Mouse (Mus musculus) testis, adult 2 months (tissue): ENCODE measurements at regions not wholly inside any gene's neighbourhood (a gene's known extent, or its start where the extent isn't known, plus 50 kb on each side); places are given as distances from the start of the nearest gene placed in this dataset.

Experiments used
- H3K27ac ChIP-seq: fragments of 200-500 bp; 2 replicates; pipeline ENCODE4 v1.5.1; 2012; ENCODE audit warnings: low read depth, low read length; ENCODE audit not compliant: control insufficient read depth, insufficient read depth
- H3K27me3 ChIP-seq: fragments of 200-500 bp; 2 replicates; pipeline ENCODE4 v1.6.1; 2012; ENCODE audit warnings: mild to moderate bottlenecking, low read length, moderate library complexity; ENCODE audit not compliant: control insufficient read depth, insufficient read depth
- H3K36me3 ChIP-seq: fragments of 200-500 bp; 2 replicates; pipeline ENCODE4 v1.6.1; 2012; ENCODE audit warnings: mild to moderate bottlenecking, low read length; ENCODE audit not compliant: control insufficient read depth, insufficient read depth
- H3K4me1 ChIP-seq: fragments of 200-500 bp; 2 replicates; pipeline ENCODE4 v1.6.1; 2012; ENCODE audit warnings: low read length; ENCODE audit not compliant: control insufficient read depth, insufficient read depth
- H3K4me3 ChIP-seq: fragments of 200-500 bp; 2 replicates; pipeline ENCODE4 v1.5.1; 2012; ENCODE audit warnings: low read depth, mild to moderate bottlenecking, low read length, moderate library complexity, mixed read lengths; ENCODE audit not compliant: control insufficient read depth
- CTCF ChIP-seq: fragments of 200-500 bp; IDR thresholded peaks from 2 replicates; pipeline ENCODE4 v1.5.1; 2012; ENCODE audit warnings: low read depth, mild to moderate bottlenecking, inconsistent platforms, low read length, moderate library complexity; ENCODE audit not compliant: control insufficient read depth, insufficient read depth, insufficient replicate concordance
- POLR2A ChIP-seq: fragments of 200-500 bp; IDR thresholded peaks from 2 replicates; pipeline ENCODE4 v1.6.1; 2012; ENCODE audit warnings: low read depth, mild to moderate bottlenecking, inconsistent platforms, low read length, moderate library complexity; ENCODE audit not compliant: control insufficient read depth

GRCm38 (mm10) chr13:101863602-101864001 lies 95.6 kb upstream of the Pik3r1 start:
- no peak for TF ChIP-seq CTCF
- TF ChIP-seq POLR2A = no peak
- no peaks in the 10 kb centered on the region for H3K36me3 ChIP-seq
- H3K4me1 ChIP-seq = no peaks in the 10 kb centered on the region
- no peak overlapping the region for H3K4me3 ChIP-seq
- H3K27me3 ChIP-seq = no peaks in the 10 kb centered on the region
- H3K27ac ChIP-seq = no peak overlapping the region

- H3K4me1 ChIP-seq = no peaks in the 10 kb centered on the region
- no peaks in the 10 kb centered on the region for H3K27me3 ChIP-seq
- H3K36me3 ChIP-seq = no peaks in the 10 kb centered on the region
- TF ChIP-seq POLR2A (no peak), CTCF (no peak)
- no peak overlapping the region for H3K4me3 ChIP-seq
- no peak overlapping the region for H3K27ac ChIP-seq
These were observed 98.8 kb upstream of the Pik3r1 start for GRCm38 (mm10) chr13:101866843-101867242.

DNA sequence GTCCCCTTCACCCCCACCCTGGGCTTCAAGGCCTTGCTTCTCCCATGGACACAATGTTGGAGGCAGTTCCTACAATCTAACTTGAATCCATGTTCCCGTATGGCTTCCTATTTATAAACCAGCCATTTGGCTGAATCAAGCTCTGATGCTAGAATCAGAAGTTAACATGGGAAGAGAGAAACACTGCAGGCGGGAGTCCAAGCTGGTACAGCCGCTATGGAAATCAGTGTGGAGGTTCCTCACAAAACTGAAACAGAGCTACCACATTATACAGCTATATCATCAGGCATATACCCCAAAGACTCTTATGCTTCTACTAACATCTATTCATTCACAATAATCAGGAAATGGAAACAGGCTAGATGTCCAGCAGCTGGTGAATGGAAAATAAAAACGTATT lies 106.7 kb upstream of the Pik3r1 start:
- Histone ChIP-seq H3K4me1 (no peaks in the 10 kb centered on the region), H3K27me3 (no peaks in the 10 kb centered on the region), H3K27ac (no peak overlapping the region), H3K4me3 (no peak overlapping the region), H3K36me3 (no peaks in the 10 kb centered on the region)
- TF ChIP-seq CTCF (no peak), POLR2A (no peak)

DNA sequence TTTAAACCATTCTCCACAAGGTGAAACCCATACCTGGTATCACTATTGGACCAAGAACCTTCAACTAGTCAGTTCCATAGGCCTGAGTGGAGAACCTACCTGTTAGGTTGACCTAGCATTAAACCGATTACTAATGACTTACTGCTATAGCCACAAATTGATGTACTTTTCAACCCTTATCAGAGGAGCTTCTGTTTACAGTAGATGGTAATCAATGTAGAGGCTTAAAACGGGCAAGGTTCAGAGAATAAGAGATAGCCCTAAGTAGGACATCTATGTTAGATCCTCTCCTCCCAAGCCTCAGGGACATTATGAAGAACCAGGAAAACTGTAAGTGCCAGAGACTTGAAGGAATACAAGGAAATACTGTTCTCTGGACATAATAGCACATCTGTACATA lies 108.1 kb upstream of the Pik3r1 start:
- Histone ChIP-seq H3K27ac (no peak overlapping the region), H3K36me3 (no peaks in the 10 kb centered on the region), H3K4me1 (no peaks in the 10 kb centered on the region), H3K4me3 (no peak overlapping the region), H3K27me3 (no peaks in the 10 kb centered on the region)
- TF ChIP-seq POLR2A (no peak), CTCF (no peak)

DNA sequence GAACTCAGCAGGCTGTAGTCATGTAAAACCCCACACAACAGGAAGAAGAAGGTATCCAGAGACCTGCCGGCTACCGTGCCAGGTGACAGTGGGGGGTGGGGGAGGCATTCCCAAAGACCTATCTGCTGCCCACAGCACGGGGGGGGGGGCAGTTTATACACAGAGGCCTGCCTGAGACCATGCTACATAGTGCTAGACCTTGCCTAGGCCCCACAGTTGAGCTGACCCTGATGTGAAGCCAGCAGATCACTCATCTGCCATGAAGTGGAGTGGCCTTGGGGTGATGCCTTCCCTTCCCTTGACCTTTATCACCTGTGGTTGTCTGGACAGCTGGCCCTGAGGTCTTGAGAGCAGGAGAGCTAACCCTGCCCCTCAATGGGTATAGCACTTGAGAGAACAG lies 108.6 kb upstream of the Pik3r1 start:
- no peak overlapping the region for H3K27ac ChIP-seq
- H3K36me3 ChIP-seq = no peaks in the 10 kb centered on the region
- TF ChIP-seq POLR2A = no peak
- TF ChIP-seq CTCF = no peak
- no peak overlapping the region for H3K4me3 ChIP-seq
- H3K27me3 ChIP-seq = no peaks in the 10 kb centered on the region
- H3K4me1 ChIP-seq = no peaks in the 10 kb centered on the region

GRCm38 (mm10) chr13:101878168-101878567 lies 110.2 kb upstream of the Pik3r1 start:
- Histone ChIP-seq H3K36me3 (no peaks in the 10 kb centered on the region), H3K27me3 (no peaks in the 10 kb centered on the region), H3K4me3 (no peak overlapping the region), H3K27ac (no peak overlapping the region), H3K4me1 (no peaks in the 10 kb centered on the region)
- no peak for TF ChIP-seq CTCF
- TF ChIP-seq POLR2A = no peak

DNA sequence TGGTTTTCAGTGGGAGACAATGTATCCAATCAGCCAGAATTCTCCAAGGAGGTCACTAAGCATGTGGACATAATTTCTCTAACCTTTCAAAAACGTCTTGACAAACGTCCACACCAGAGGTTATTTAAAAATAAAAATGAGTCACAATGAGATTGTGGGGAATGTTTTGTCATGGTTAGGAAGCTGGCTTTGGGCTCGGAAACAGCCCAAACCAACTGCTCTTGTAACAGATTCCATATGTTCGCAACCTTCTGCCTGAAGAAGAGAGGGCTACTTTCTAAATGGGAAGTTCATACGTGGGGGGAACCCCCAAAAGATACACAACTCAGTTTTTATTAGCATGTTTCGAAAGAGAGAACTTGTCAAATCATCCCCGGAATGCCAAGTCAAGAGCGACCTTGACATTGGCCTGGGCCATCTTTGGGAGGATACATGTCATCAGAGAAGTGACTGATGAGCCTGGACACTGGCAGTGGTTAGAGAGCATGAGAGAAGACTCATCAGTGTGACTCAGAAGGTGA lies 111.6 kb upstream of the Pik3r1 start:
- no peak overlapping the region for H3K27ac ChIP-seq
- TF ChIP-seq CTCF = no peak
- TF ChIP-seq POLR2A = no peak
- H3K4me1 ChIP-seq = no peaks in the 10 kb centered on the region
- H3K27me3 ChIP-seq = no peaks in the 10 kb centered on the region
- no peak overlapping the region for H3K4me3 ChIP-seq
- no peaks in the 10 kb centered on the region for H3K36me3 ChIP-seq

DNA sequence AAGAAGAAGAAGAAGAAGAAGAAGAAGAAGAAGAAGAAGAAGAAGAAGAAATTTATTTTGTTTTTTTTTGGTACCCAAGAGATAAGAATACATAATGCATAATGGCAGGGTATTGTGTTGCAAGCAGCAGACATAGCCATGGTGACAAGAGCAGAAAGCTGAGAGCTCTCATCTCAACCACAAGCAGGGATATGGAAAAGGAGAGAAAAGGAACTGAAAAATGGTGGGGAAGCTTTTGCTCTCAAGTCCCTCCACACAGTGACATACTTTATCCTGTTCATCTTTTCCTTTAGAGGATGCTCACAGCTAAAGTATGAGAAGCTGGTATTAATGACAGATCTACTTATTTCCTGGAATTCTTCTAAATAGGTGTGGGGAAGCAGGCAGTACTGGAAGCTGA lies 115.2 kb upstream of the Pik3r1 start:
- no peak for TF ChIP-seq POLR2A
- TF ChIP-seq CTCF = no peak
- H3K36me3 ChIP-seq = no peaks in the 10 kb centered on the region
- no peak overlapping the region for H3K27ac ChIP-seq
- H3K4me3 ChIP-seq = no peak overlapping the region
- no peaks in the 10 kb centered on the region for H3K4me1 ChIP-seq
- H3K27me3 ChIP-seq = no peaks in the 10 kb centered on the region
